Mouse (Mus musculus): ENCODE data around the gene Il15ra. TPM values are rescaled to one million over a fixed set of nuclear protein-coding genes. Genes with fewer than 3 reads are reported as not detected.
A peak's percentile ranks its signal among the peaks of the same experiment; 100 is the strongest.

Il15ra gene
- polyA plus RNA-seq, 1 experiment = not detected

GRCm38 (mm10) chr2:11766485-11767160 is 61.5 kb downstream of the Il15ra start:
- H3K27ac ChIP-seq (ENCODE audit: insufficient read depth, low read depth, low read length) = no peak overlapping the region
- WGBS = 41% methylated on average over 5 of the region's 5 CpGs
- TF ChIP-seq POLR2A (IDR thresholded peaks at IDR 0.05; ENCODE audit: insufficient read depth, low read depth, low read length) = no peak
- TF ChIP-seq CTCF (IDR thresholded peaks at IDR 0.05; ENCODE audit: insufficient read depth, low read depth, low read length) = no peak
- no peak overlapping the region for H3K4me3 ChIP-seq (ENCODE audit: insufficient read depth, low read depth, low read length)
- H3K4me1 ChIP-seq (ENCODE audit: control insufficient read depth, insufficient read depth, low read length) = peaks cover 7% of the 10 kb centered on the region

GRCm38 (mm10) chr2:11767161-11767545 is 62.1 kb downstream of the Il15ra start:
- Histone ChIP-seq H3K4me3 (ENCODE audit: insufficient read depth, low read depth, low read length) (no peak overlapping the region), H3K4me1 (ENCODE audit: control insufficient read depth, insufficient read depth, low read length) (peaks cover 7% of the 10 kb centered on the region), H3K27ac (ENCODE audit: insufficient read depth, low read depth, low read length) (no peak overlapping the region)
- 68% methylated on average over 10 of the region's 10 CpGs for WGBS
- no peak for TF ChIP-seq CTCF (IDR thresholded peaks at IDR 0.05; ENCODE audit: insufficient read depth, low read depth, low read length)
- TF ChIP-seq POLR2A (IDR thresholded peaks at IDR 0.05; ENCODE audit: insufficient read depth, low read depth, low read length) = no peak

GRCm38 (mm10) chr2:11771701-11772100 is 66.6 kb downstream of the Il15ra start:
- Histone ChIP-seq H3K4me3 (ENCODE audit: insufficient read depth, low read depth, low read length) (no peak overlapping the region), H3K27ac (ENCODE audit: insufficient read depth, low read depth, low read length) (no peak overlapping the region)
- WGBS = 93% methylated on average over 4 of the region's 4 CpGs

GRCm38 (mm10) chr2:11772401-11772800 is 67.3 kb downstream of the Il15ra start:
- TF ChIP-seq POLR2A (IDR thresholded peaks at IDR 0.05; ENCODE audit: insufficient read depth, low read depth, low read length) (no peak), CTCF (IDR thresholded peaks at IDR 0.05; ENCODE audit: insufficient read depth, low read depth, low read length) (no peak)
- H3K27ac ChIP-seq (ENCODE audit: insufficient read depth, low read depth, low read length) = no peak overlapping the region
- WGBS = 53% methylated on average over 4 of the region's 4 CpGs

More at GRCm38 (mm10) chr2:11771701-11772100, 66.6 kb downstream of the Il15ra start:
- TF ChIP-seq CTCF (IDR thresholded peaks at IDR 0.05; ENCODE audit: insufficient read depth, low read depth, low read length) = no peak
- no peak for TF ChIP-seq POLR2A (IDR thresholded peaks at IDR 0.05; ENCODE audit: insufficient read depth, low read depth, low read length)
- H3K4me1 ChIP-seq (ENCODE audit: control insufficient read depth, insufficient read depth, low read length) = peaks cover 12% of the 10 kb centered on the region

GRCm38 (mm10) chr2:11774426-11774825 is 69.3 kb downstream of the Il15ra start:
- no peak overlapping the region for H3K4me3 ChIP-seq (ENCODE audit: insufficient read depth, low read depth, low read length)
- WGBS = 82% methylated on average over 10 of the region's 10 CpGs
- H3K4me1 ChIP-seq (ENCODE audit: control insufficient read depth, insufficient read depth, low read length) = peaks cover 6% of the 10 kb centered on the region
- no peak overlapping the region for H3K27ac ChIP-seq (ENCODE audit: insufficient read depth, low read depth, low read length)
- TF ChIP-seq CTCF (IDR thresholded peaks at IDR 0.05; ENCODE audit: insufficient read depth, low read depth, low read length) = no peak
- TF ChIP-seq POLR2A (IDR thresholded peaks at IDR 0.05; ENCODE audit: insufficient read depth, low read depth, low read length) = no peak

More at GRCm38 (mm10) chr2:11772401-11772800, 67.3 kb downstream of the Il15ra start:
- H3K4me1 ChIP-seq (ENCODE audit: control insufficient read depth, insufficient read depth, low read length) = peaks cover 6% of the 10 kb centered on the region
- no peak overlapping the region for H3K4me3 ChIP-seq (ENCODE audit: insufficient read depth, low read depth, low read length)

- peaks cover 11% of the 10 kb centered on the region for H3K4me1 ChIP-seq (ENCODE audit: control insufficient read depth, insufficient read depth, low read length)
- no peak overlapping the region for H3K4me3 ChIP-seq (ENCODE audit: insufficient read depth, low read depth, low read length)
- WGBS = 64% methylated on average over 5 of the region's 5 CpGs
- TF ChIP-seq CTCF (IDR thresholded peaks at IDR 0.05; ENCODE audit: insufficient read depth, low read depth, low read length) (no peak), POLR2A (IDR thresholded peaks at IDR 0.05; ENCODE audit: insufficient read depth, low read depth, low read length) (no peak)
- no peak overlapping the region for H3K27ac ChIP-seq (ENCODE audit: insufficient read depth, low read depth, low read length)
Observed at GRCm38 (mm10) chr2:11775121-11775520, 70.0 kb downstream of the Il15ra start.

GRCm38 (mm10) chr2:11776415-11776814 is 71.3 kb downstream of the Il15ra start:
- H3K27ac ChIP-seq (ENCODE audit: insufficient read depth, low read depth, low read length) = no peak overlapping the region

GRCm38 (mm10) chr2:11777091-11778068 is 72.3 kb downstream of the Il15ra start, which contains the start of the genes Fbh1 and Ankrd16:
TSS of gene Fbh1 (minus strand) at chr2:11777582.
TSS of gene Ankrd16 (plus strand) at chr2:11777876.
- TF ChIP-seq POLR2A (IDR thresholded peaks at IDR 0.05; ENCODE audit: insufficient read depth, low read depth, low read length) (peak; percentile 69), CTCF (IDR thresholded peaks at IDR 0.05; ENCODE audit: insufficient read depth, low read depth, low read length) (no peak; the same call in 1 of the 2 replicates)
- H3K4me3 ChIP-seq (ENCODE audit: insufficient read depth, low read depth, low read length) = peak within 1 kb of the TSS; percentile 91
- WGBS = under 1% methylated on average over 73 of the region's 73 CpGs
- H3K27ac ChIP-seq (ENCODE audit: insufficient read depth, low read depth, low read length) = peak within 1 kb of the TSS; percentile 96
- H3K4me1 ChIP-seq (ENCODE audit: control insufficient read depth, insufficient read depth, low read length) = peaks cover 11% of the 10 kb centered on the region

More at GRCm38 (mm10) chr2:11776415-11776814, 71.3 kb downstream of the Il15ra start:
- TF ChIP-seq CTCF (IDR thresholded peaks at IDR 0.05; ENCODE audit: insufficient read depth, low read depth, low read length) (no peak), POLR2A (IDR thresholded peaks at IDR 0.05; ENCODE audit: insufficient read depth, low read depth, low read length) (no peak)
- 40% methylated on average over 8 of the region's 8 CpGs for WGBS
- H3K4me3 ChIP-seq (ENCODE audit: insufficient read depth, low read depth, low read length) = no peak overlapping the region
- peaks cover 11% of the 10 kb centered on the region for H3K4me1 ChIP-seq (ENCODE audit: control insufficient read depth, insufficient read depth, low read length)
